Mouse (Mus musculus) embryo, embryonic 10.5 days (tissue): Measurements from ENCODE around the gene Gadd45g.
"Not testable (repeated sequence)": the region's sequence is repeated elsewhere in the genome, so short reads cannot be mapped to it uniquely, and the experiment has no call there.

Experiments used
- DNase-seq: peaks from one replicate; pipeline ENCODE4 v3.0.0-alpha.2; 2015; ENCODE audit warnings: low spot score

Gadd45g gene

GRCm38 (mm10) chr13:51834024-51834423 lies 12.5 kb upstream of the Gadd45g start:
- not testable (repeated sequence) for DNase-seq

GRCm38 (mm10) chr13:51834520-51834919 lies 12.0 kb upstream of the Gadd45g start:
- DNase-seq = no peak

- not testable (repeated sequence) for DNase-seq
Observed at GRCm38 (mm10) chr13:51835208-51835607, 11.3 kb upstream of the Gadd45g start.

GRCm38 (mm10) chr13:51837402-51837801 lies 9.1 kb upstream of the Gadd45g start:
- DNase-seq = no peak

GRCm38 (mm10) chr13:51839250-51840026 lies 7.0 kb upstream of the Gadd45g start:
- DNase-seq = peak; percentile 84

GRCm38 (mm10) chr13:51840702-51841101 lies 5.8 kb upstream of the Gadd45g start:
- DNase-seq = no peak

- peak; percentile 41 for DNase-seq
Observed at GRCm38 (mm10) chr13:51841541-51842115, 4.8 kb upstream of the Gadd45g start.

- DNase-seq = peak; percentile 60
Observed at GRCm38 (mm10) chr13:51842191-51842590, 4.3 kb upstream of the Gadd45g start.

- DNase-seq = no peak
Observed at GRCm38 (mm10) chr13:51842773-51843172, 3.7 kb upstream of the Gadd45g start.

- DNase-seq = no peak
Observed at GRCm38 (mm10) chr13:51843298-51843697, 3.2 kb upstream of the Gadd45g start.

GRCm38 (mm10) chr13:51844118-51844517 lies 2.4 kb upstream of the Gadd45g start:
- no peak for DNase-seq

- peak; percentile 75 for DNase-seq
Observed at GRCm38 (mm10) chr13:51844661-51845060, 1.8 kb upstream of the Gadd45g start.

GRCm38 (mm10) chr13:51845072-51845471 lies 1.4 kb upstream of the Gadd45g start:
- no peak for DNase-seq

- DNase-seq = peak; percentile 95
Observed at GRCm38 (mm10) chr13:51845591-51846191, 787 bp upstream of the Gadd45g start.

- DNase-seq = peak; percentile 61
Observed at GRCm38 (mm10) chr13:51846868-51847793, 653 bp downstream of the Gadd45g start.

GRCm38 (mm10) chr13:51847979-51848480 lies 1.6 kb downstream of the Gadd45g start:
- peak; percentile 82 for DNase-seq

GRCm38 (mm10) chr13:51848481-51849240 lies 2.2 kb downstream of the Gadd45g start:
- DNase-seq = peak; percentile 70

GRCm38 (mm10) chr13:51849241-51850033 lies 3.0 kb downstream of the Gadd45g start:
- DNase-seq = peak; percentile 78

- DNase-seq = no peak
Observed at GRCm38 (mm10) chr13:51850565-51850964, 4.1 kb downstream of the Gadd45g start.

GRCm38 (mm10) chr13:51852560-51853190 lies 6.2 kb downstream of the Gadd45g start:
- no peak for DNase-seq
